Mouse (Mus musculus) adipocyte (in vitro differentiated cells): ENCODE results near the gene Fhdc1.
A peak's percentile ranks its signal among the peaks of the same experiment; 100 is the strongest.

Source experiments
- DNase-seq: peaks from one replicate; pipeline ENCODE4 v3.0.0-alpha.2; 2016; ENCODE audit warnings: low spot score

The Fhdc1 gene

GRCm38 (mm10) chr3:84480006-84480897 is at the start of gene Fhdc1:
Gene Fhdc1 (minus strand): TSS chr3:84480429.
- DNase-seq: no peak

GRCm38 (mm10) chr3:84529021-84529420 is 48.8 kb upstream of the Fhdc1 start:
- no peak for DNase-seq

- DNase-seq: no peak
Measured at GRCm38 (mm10) chr3:84524952-84525351, 44.7 kb upstream of the Fhdc1 start.

- DNase-seq: no peak
Measured at GRCm38 (mm10) chr3:84516163-84516562, 35.9 kb upstream of the Fhdc1 start.

GRCm38 (mm10) chr3:84512774-84513515 is 32.7 kb upstream of the Fhdc1 start:
- DNase-seq: no peak

- no peak for DNase-seq
Measured at GRCm38 (mm10) chr3:84505193-84505592, 25.0 kb upstream of the Fhdc1 start.

GRCm38 (mm10) chr3:84504291-84504690 is 24.1 kb upstream of the Fhdc1 start:
- no peak for DNase-seq

GRCm38 (mm10) chr3:84502101-84502500 is 21.9 kb upstream of the Fhdc1 start:
- DNase-seq: no peak

- DNase-seq: peak; percentile 12
Measured at GRCm38 (mm10) chr3:84500491-84500890, 20.3 kb upstream of the Fhdc1 start.

- no peak for DNase-seq
Measured at GRCm38 (mm10) chr3:84497718-84498117, 17.5 kb upstream of the Fhdc1 start.

GRCm38 (mm10) chr3:84492657-84493056 is 12.4 kb upstream of the Fhdc1 start:
- no peak for DNase-seq

GRCm38 (mm10) chr3:84492148-84492547 is 11.9 kb upstream of the Fhdc1 start:
- no peak for DNase-seq

- no peak for DNase-seq
Measured at GRCm38 (mm10) chr3:84488716-84489115, 8.5 kb upstream of the Fhdc1 start.

- peak; percentile 11 for DNase-seq
Measured at GRCm38 (mm10) chr3:84484891-84485290, 4.7 kb upstream of the Fhdc1 start.

- no peak for DNase-seq
Measured at GRCm38 (mm10) chr3:84484333-84484732, 4.1 kb upstream of the Fhdc1 start.

GRCm38 (mm10) chr3:84482121-84482520 is 1.9 kb upstream of the Fhdc1 start:
- no peak for DNase-seq

GRCm38 (mm10) chr3:84481104-84481503 is 875 bp upstream of the Fhdc1 start:
- peak; percentile 22 for DNase-seq

GRCm38 (mm10) chr3:84479293-84480005 is 780 bp downstream of the Fhdc1 start:
- peak; percentile 33 for DNase-seq

- no peak for DNase-seq
Measured at GRCm38 (mm10) chr3:84478896-84479292, 1.3 kb downstream of the Fhdc1 start.

GRCm38 (mm10) chr3:84478195-84478594 is 2.0 kb downstream of the Fhdc1 start:
- DNase-seq: no peak

GRCm38 (mm10) chr3:84477498-84477897 is 2.7 kb downstream of the Fhdc1 start:
- DNase-seq: no peak

- DNase-seq: no peak
Measured at GRCm38 (mm10) chr3:84474981-84475775, 5.1 kb downstream of the Fhdc1 start.
